Mouse (Mus musculus) naive thymus-derived CD4-positive, alpha-beta T cell, adult 2 months (primary cell): Measurements from ENCODE around the gene Stat6.

Experiments
- DNase-seq: peaks from one replicate; pipeline ENCODE4 v3.0.0-alpha.2; 2011; ENCODE audit warnings: low read depth

Gene Stat6

GRCm38 (mm10) chr10:127642772-127643552 lies at the start of gene Stat6:
Stat6 (plus strand) TSS chr10:127642986.
- DNase-seq = peak; percentile 88

DNA sequence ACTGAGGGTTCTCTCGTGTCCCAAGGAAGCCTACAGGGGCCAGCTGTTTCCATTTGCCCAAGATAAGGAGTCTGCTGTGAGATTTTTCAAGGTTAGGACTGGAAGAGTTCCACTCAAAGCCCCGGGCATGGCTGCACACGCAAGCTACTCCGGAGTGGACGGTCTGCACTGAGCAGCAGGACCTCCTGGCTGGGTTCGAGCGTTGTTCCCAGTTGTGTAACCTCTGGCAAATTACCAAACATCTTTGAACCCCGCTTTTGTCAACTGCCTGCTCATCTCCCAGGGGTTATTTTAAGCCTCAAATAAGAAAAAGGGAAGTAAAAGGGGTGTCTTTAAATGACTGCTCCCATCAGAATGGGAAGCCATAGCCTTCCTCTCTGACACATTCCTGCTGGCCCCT lies 48.4 kb upstream of the Stat6 start:
- DNase-seq = no peak

DNA sequence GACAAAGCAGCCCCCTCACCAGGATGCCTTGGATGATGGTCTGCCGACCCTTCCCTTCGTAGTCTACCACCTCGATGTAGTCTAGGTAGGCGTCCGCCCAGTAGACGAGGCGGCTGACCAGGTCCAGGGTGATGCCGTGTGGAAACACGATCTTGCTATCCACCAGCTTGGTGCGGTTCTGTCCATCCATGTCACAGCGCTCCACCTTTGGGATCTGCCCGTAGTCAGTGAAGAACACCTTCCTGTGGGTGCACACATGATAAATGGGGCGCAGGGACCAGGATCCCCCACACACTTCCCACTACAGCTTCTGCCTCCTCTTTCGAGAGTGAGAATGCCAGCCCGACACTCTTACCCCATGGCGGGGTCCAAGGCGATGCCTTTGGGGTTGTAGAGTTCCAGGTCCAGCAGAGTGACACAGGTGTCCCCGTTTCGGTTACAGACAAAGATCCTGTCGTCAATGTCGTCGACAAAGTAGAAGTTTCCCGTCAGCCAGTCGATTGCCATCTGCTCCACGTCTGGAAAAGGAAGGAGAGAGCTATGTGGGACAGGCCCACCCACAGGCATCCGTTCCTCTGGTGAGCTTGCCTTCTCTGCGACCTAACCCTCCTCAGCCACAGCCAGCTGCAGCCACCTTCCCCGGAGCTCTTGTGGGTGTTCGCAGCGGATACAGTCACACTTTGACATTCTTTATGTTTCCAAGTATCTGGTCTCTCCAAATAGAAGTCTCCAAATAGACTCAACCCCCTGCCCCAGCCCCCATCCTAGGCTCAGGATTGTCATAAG lies 47.7 kb upstream of the Stat6 start:
- no peak for DNase-seq

DNA sequence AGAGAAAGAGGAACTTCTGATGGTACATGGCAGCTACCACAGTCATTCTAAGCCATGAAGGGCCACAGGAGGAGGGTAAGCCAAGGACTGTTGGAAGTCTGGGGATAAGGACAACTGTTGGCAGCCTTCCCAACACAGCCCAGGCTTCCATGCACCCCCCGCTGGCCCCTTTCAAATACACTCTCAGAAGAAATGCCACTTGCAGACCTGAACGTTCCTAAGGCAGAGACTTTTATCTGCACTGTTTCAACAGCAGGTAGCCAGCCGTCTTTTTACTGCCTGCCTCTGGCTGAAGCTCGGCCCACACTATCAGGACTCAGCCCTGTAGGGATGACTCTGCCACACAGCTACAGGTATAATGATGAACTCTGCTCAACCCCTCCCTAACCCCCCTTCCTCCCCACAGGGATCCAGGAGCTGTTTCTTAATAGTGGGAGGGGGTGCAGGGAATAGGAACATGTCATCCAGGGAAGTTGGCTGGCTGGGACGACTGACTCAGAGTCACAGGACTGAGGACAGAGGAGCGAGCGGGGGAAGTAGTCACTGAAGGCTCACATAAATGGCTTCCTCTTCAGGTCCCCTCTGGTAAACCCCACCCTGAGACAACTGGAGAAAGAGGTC lies 46.4 kb upstream of the Stat6 start:
- no peak for DNase-seq

DNA sequence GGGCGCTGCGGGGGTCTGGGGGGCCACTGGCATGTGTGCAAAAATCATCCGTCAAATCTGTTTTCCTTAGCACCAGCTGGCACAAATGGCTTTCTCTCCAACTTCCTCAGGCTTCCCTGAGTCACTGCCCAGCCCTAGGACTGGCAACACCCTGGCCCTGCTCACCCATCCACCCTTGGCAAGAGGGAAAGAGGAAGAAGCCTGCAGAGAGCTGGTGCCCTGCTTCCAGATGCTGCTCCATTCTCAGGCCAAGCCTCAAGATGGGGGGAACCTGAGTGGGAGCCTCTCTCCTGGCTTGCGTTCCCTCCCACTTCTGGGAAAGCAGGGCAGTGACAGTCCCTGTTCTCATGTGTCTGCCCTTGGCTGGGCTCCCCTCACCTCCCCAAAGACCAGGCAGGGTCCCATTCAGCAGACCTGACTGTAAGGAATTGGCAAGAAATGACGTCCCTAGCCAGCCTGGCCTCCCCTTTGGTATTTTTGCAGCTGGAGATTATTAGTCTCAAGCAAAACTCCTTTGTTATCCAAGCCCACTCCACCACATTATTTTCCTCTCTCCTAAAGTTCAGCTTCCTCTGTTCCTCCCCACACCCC lies 45.4 kb upstream of the Stat6 start:
- no peak for DNase-seq

DNA sequence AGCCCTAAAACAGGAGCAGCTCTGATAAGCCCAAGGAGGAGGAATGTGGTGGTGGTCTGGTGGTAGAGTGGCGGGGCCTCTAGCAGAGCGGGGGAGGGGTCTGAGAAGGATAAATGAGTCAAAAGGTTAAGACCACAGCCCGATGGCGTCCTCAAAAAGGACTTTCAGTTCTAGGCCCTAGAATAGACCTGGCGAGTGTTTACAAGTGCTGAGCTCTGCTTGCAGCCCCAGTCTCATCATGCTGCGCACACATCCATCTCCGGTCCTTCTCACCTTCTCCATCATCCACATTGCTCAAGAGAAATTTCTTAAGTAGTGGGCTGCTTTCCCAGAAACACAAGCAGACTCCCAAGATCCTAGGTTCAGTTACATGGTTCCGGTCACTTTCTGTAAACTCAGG lies 44.2 kb upstream of the Stat6 start:
- no peak for DNase-seq

DNA sequence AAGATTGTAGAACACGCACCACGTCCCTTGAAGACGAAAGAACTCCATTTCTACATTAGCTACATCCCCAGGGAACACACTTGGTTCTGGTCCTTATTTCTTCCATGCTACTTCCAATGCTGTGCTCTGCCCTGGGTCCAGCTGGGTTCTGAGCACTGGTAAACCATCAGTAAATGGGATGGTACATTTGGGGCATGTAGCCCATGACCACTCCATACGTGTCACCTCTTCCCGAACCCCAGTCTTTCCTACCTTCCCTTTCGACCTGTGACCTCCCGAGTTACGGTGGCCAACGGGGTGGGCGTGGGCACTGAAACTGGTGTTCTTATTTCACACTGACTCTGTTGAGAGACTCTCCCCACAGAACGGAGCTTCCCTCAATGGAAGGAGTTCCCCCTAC lies 43.5 kb upstream of the Stat6 start:
- no peak for DNase-seq

DNA sequence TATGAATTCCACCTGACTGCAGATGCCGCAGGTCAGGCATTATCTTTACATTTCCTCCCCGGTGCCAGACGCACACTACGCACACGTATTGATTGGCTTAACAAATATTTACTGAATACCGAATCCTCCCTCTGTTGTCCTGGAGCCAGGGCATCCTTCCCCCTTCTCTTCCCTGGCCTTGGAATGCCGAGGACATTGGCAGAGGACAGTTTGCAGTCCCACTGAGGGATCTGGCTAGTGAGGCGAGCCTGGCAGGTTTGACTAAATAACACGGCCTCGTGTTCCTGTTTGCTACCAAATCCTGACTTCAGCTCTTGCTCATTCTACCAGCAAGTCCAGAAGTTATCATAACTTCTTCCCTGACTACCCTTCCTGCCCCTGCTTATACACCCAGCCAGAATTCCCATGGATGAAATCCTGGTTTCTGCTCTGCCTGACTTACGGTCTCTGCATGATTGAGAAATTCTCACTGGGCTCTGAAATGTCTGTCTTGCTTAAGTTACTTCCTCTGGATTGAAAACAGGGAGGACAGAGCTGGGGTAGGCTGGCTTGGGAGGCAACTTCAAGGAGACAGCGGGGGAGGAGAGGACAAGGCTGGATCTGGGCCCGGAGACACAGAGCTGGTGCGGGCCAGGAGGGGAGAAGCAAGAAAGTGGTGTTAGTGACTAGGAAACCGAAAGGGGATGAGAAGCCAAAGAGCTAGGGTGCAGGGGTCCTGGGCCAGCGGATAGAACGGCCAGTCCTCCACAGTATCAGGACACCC lies 42.8 kb upstream of the Stat6 start:
- DNase-seq = no peak

GRCm38 (mm10) chr10:127602194-127602593 lies 40.6 kb upstream of the Stat6 start:
- DNase-seq = no peak

DNA sequence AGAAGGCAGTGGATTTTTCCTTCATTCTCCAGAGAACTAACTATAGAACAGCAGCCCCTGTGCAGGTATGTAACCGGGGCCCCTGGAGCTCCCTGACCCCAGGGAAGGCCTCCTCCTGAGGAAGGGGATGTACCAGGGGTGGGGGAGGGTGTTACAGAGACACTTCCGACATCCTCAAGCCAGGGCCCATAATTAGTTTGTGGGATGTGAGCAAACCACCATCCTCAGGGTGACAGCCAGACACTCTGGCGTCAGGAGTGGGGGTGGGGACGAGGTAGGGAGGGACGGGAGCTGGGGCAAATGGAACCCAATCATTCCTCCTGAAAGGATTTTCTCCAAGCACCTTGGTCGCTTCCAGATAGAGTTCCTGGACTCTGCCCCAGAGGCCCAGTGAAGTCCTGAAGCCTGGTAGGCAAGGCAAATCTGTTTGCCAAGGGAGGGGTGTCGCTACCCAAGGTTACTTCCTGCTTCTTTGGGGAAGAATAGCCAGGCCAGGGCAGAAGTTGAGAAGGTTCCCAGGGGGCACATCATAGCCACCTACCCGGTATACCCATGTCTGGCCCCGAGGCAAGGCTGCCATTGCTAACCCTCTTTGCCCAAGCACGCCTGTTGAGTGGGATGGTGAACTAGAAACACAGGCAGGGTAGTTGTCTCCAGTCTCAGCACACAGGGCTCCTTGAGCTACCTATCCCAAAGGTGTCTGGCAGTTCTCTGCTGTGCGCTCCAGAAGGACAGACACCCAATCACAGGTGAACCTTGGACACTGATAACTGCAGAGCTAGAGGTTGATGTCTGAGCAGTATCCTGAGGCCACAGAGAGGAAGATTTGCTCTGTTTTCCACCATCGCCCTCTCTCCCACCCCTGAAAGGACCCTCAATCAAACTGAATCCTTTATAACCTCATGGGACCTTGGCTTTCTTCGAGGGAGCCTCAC lies 39.1 kb upstream of the Stat6 start:
- DNase-seq = no peak

- no peak for DNase-seq
Observed at GRCm38 (mm10) chr10:127604465-127605250, 38.1 kb upstream of the Stat6 start.

GRCm38 (mm10) chr10:127605251-127605547 lies 37.6 kb upstream of the Stat6 start:
- DNase-seq = no peak

DNA sequence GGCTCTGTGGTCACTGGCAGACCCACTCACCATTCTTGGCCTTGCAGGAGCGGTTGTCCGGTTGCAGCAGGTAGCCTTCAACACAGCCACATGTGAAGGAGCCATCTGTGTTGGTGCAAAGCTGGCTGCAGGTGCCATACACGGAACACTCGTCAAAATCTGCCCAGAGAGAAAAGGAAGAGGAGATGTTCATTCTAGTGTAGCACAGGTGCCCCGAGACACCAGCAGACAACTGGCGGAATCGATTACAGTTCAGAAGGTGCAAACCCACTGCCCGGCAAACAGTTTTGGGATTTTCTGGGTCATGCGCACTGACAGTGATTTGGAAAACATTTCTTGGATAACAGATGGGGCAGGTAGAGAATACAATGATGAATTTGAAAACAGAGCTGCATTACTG lies 37.0 kb upstream of the Stat6 start:
- DNase-seq = no peak

GRCm38 (mm10) chr10:127607059-127607458 lies 35.7 kb upstream of the Stat6 start:
- no peak for DNase-seq

GRCm38 (mm10) chr10:127609415-127610065 lies 33.2 kb upstream of the Stat6 start:
- DNase-seq = no peak

GRCm38 (mm10) chr10:127610066-127610415 lies 32.7 kb upstream of the Stat6 start:
- no peak for DNase-seq

DNA sequence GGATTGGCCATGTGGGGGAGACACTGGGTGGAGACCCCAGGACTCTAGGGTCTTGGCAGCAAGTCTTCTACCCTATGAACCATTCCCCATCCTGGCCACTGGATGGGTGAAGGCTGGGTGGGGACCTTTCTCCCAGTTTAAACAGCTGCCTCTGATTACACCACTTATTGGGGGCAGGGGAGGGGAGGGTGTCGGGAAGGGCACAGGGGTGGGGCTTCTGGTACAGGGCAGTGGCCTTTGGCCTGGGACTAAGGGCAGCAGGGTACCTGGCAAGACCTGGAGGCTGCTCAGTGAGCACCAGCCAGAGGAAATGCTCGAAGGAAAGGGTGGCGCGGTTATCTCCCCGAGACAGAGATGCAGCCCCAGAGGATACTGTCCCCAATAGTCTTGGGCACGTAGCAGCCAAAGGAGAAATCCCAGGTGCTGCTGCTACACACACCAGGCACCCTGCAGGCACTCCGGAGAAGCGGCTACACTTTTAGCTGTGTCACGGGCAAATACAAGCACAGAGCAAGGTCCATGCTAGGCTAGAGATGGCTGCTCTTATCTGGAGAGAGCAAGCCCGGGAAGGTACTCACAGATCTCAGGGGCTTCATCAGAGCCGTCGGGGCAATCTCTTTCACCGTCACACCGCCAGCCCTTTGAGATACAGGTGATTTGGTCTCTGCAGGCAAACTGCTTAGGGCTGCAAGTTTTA lies 30.6 kb upstream of the Stat6 start:
- DNase-seq = no peak

GRCm38 (mm10) chr10:127614236-127615033 lies 28.4 kb upstream of the Stat6 start:
- no peak for DNase-seq
